Mouse (Mus musculus) ES-E14 (cell line): ENCODE measurements around the gene Stc2. TPM values are rescaled to one million over a fixed set of nuclear protein-coding genes. Genes with fewer than 3 reads are reported as not detected.

ENCODE experiments used
- DNase-seq: peaks from one replicate; pipeline ENCODE4 v3.0.0-alpha.2; 2013; ENCODE audit warnings: low read depth, low spot score
- H3K27ac ChIP-seq: 2 replicates; pipeline ENCODE4 v1.5.1; 2012; ENCODE audit warnings: low read depth, mild to moderate bottlenecking, low read length, moderate library complexity, mixed read lengths; ENCODE audit not compliant: poor library complexity, insufficient read depth, severe bottlenecking
- H3K36me3 ChIP-seq: 2 replicates; pipeline ENCODE4 v1.6.1; 2012; ENCODE audit warnings: mild to moderate bottlenecking, low read length, moderate library complexity, mixed read lengths; ENCODE audit not compliant: control insufficient read depth, poor library complexity, insufficient read depth, severe bottlenecking
- H3K4me1 ChIP-seq, 2 experiments: fragments of 150-350 bp in 1 of 2; sonication (generic) in 1 of 2; 2 replicates each; pipeline ENCODE4 v1.6.1; 2012; ENCODE audit warnings: low read length in 2 of 2, mild to moderate bottlenecking in 1 of 2, mixed read lengths in 1 of 2; ENCODE audit not compliant: control insufficient read depth in 2 of 2, insufficient read depth in 2 of 2, poor library complexity in 1 of 2
- H3K4me3 ChIP-seq, 2 experiments: fragments of 150-350 bp in 1 of 2; sonication (generic) in 1 of 2; 2 replicates each; pipeline ENCODE4 v1.5.1; 2012; ENCODE audit warnings: low read length in 2 of 2, low read depth in 1 of 2, mild to moderate bottlenecking in 1 of 2, mixed read lengths in 1 of 2; ENCODE audit not compliant: insufficient read depth in 1 of 2, poor library complexity in 1 of 2, severe bottlenecking in 1 of 2
- H3K9ac ChIP-seq: 2 replicates; pipeline ENCODE4 v1.6.1; 2012; ENCODE audit warnings: low read depth, mild to moderate bottlenecking, low read length, mixed read lengths; ENCODE audit not compliant: poor library complexity, insufficient read depth, severe bottlenecking
- H3K9me3 ChIP-seq: fragments of 150-350 bp; sonication (generic); 2 replicates; pipeline ENCODE4 v1.6.1; 2012; ENCODE audit warnings: low read depth, mild to moderate bottlenecking, low read length; ENCODE audit not compliant: control insufficient read depth, insufficient read depth
- CHD2 ChIP-seq: IDR thresholded peaks from 2 replicates; pipeline ENCODE4 v1.6.1; 2014; ENCODE audit warnings: mild to moderate bottlenecking, low read depth, low read length, inconsistent platforms
- HCFC1 ChIP-seq: IDR thresholded peaks from 2 replicates; pipeline ENCODE4 v1.6.1; 2012; ENCODE audit warnings: low read length, inconsistent platforms, borderline replicate concordance; ENCODE audit not compliant: insufficient read depth
- MAFK ChIP-seq: IDR thresholded peaks from 2 replicates; pipeline ENCODE4 v1.6.1; 2014; ENCODE audit warnings: mild to moderate bottlenecking, low read depth, low read length, inconsistent platforms; ENCODE audit not compliant: insufficient read depth
- ZC3H11A ChIP-seq: IDR thresholded peaks from 2 replicates; pipeline ENCODE4 v1.6.1; 2012; ENCODE audit warnings: low read depth, mild to moderate bottlenecking, inconsistent platforms, low read length, borderline replicate concordance
- ZNF384 ChIP-seq: IDR thresholded peaks from 2 replicates; pipeline ENCODE4 v1.6.1; 2012; ENCODE audit warnings: low read depth, low read length, inconsistent platforms
- in situ Hi-C, 2 experiments: fragments of 600-800 bp; cut with MboI; formaldehyde crosslinking; loops; one replicate each; pipeline ENCODE4 v1.15.1; 2025; ENCODE audit warnings: low sequenced_read_pairs in 2 of 2, inconsistent platforms in 1 of 2; ENCODE audit not compliant: unreplicated experiment in 2 of 2
- total RNA-seq: library from RNA; depleted of rRNA; stranded (reverse); fragments of 300-350 nt; gene quantifications from 2 replicates; pipeline ENCODE4 v1.2.3, GENCODE M21; 2012

Stc2 gene
- total RNA-seq, 1 experiment: 13.6 TPM

DNA sequence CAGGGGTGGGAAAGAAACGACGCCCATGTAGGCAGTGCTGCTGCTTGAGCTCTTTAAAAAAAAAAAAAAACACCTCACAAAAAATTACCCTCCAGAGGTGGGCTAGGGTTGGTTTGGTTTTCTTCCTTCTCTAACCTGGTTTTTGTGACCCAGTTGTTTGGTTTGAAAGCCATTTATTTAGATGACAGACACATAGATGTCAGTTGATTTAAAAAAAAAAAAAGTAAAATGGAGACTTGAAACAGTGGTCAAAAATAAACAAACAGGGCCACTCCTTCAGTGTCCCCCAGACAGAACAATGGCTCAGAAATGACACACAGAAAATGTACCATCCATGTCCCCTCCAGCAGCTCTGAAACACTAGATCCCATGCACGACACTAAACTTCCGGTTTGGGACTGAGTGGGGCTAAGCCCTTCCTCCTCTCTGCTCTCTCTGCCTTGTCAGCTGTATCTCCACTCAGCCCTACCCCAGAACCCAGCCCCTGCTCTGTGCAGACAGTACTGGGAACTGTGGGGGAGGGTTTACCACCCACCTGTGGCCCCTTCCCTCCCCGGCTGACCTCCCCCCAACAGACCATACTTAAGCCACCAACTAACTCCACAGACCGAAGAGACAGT lies 10.5 kb downstream of the Stc2 start:
- in situ Hi-C loops: loop anchor here in 1 of 2 experiments (25.0 kb wide), 1 partner anchor 697 kb away; no protein-coding TSS in a partner anchor
- Histone ChIP-seq H3K4me1 (no peaks in the 10 kb centered on the region), H3K9ac (no peak overlapping the region), H3K9me3 (no peaks in the 10 kb centered on the region), H3K4me3 (no peak overlapping the region), H3K36me3 (no peaks in the 10 kb centered on the region; the same call in 1 of the 2 replicates), H3K27ac (no peak overlapping the region)
- DNase-seq: no peak
- no peak for TF ChIP-seq HCFC1
- TF ChIP-seq MAFK: no peak
- TF ChIP-seq CHD2: no peak
- no peak for TF ChIP-seq ZC3H11A
- TF ChIP-seq ZNF384: no peak

DNA sequence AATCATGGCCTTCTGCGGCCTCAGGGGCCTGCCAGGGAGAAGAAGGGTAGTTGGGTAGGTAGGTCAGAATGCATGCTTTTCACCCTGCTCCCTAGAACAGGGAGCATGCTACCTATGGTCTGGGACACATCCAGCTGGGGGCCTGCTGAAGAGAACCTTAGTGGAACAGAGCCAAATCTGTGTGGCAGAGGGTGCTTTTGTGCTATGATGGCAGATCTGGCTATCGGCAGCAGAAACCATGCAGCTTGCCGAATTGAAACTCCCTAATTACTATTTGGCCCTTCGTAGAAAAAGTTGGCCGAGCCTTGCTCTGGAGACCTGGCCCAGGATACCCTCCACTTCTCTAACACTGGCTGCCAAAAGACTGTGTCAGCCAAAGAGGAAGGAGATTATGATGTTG lies 11.4 kb downstream of the Stc2 start:
- in situ Hi-C loops: loop anchor here in 1 of 2 experiments (25.0 kb wide), 1 partner anchor 696 kb away; no protein-coding TSS in a partner anchor

DNA sequence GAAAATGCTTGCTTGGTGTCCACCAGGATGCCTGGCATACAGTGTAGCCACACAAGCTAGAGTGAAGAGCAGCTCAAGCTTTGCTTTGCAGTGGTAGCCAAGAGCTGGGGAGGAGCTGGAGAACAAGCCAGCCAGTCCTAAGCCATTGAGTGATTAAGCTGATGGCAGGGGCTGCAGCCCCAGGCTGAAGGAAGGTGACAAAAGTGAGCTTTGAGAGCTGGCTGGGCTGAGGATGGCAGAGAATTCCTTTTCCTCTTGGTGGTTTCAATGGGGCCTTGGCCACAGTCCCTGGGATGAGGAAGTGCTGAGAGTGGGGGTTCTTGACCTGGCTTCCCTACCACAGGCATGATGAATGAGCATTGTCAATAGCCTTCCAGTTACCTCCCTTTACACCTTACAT lies 13.0 kb downstream of the Stc2 start:
- Histone ChIP-seq H3K4me3 (no peak overlapping the region), H3K36me3 (no peaks in the 10 kb centered on the region; the same call in 1 of the 2 replicates), H3K27ac (no peak overlapping the region), H3K9ac (no peak overlapping the region), H3K4me1 (no peaks in the 10 kb centered on the region), H3K9me3 (no peaks in the 10 kb centered on the region)
- no peak for DNase-seq
- TF ChIP-seq CHD2: no peak
- no peak for TF ChIP-seq MAFK
- TF ChIP-seq HCFC1: no peak
- TF ChIP-seq ZC3H11A: no peak
- TF ChIP-seq ZNF384: no peak
- in situ Hi-C loops: loop anchor here in 1 of 2 experiments (25.0 kb wide), 1 partner anchor 695 kb away; no protein-coding TSS in a partner anchor

More for the DNA sequence above, 11.4 kb downstream of the Stc2 start:
- Histone ChIP-seq H3K4me1 (no peaks in the 10 kb centered on the region), H3K9me3 (no peaks in the 10 kb centered on the region), H3K36me3 (no peaks in the 10 kb centered on the region; the same call in 1 of the 2 replicates), H3K4me3 (no peak overlapping the region), H3K27ac (no peak overlapping the region), H3K9ac (no peak overlapping the region)
- TF ChIP-seq ZC3H11A (no peak), MAFK (no peak), HCFC1 (no peak), CHD2 (no peak), ZNF384 (no peak)
- no peak for DNase-seq

DNA sequence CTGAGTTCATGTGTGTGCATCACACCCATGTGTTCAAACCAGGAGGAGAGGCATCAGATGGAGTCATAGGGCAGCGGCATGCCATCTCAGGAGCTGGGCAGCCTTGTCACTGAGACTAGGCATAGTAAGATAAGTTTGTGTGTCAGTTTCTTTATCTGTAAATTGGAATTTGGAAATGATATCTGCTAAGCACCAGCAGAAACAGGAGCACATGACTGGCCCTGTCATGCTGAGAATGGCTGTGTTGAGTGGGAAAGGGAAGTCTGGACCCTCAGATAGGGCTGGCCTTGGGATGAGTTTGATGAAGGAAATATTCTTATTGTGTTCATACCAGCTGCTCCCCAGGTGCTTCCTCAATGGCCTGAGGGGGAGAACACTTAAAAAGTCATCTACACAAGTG lies 14.1 kb downstream of the Stc2 start:
- in situ Hi-C loops: loop anchor here in 1 of 2 experiments (25.0 kb wide), 1 partner anchor 693 kb away; no protein-coding TSS in a partner anchor
- Histone ChIP-seq H3K9ac (no peak overlapping the region), H3K36me3 (no peaks in the 10 kb centered on the region; the same call in 1 of the 2 replicates), H3K27ac (no peak overlapping the region), H3K4me1 (no peaks in the 10 kb centered on the region), H3K4me3 (no peak overlapping the region), H3K9me3 (no peaks in the 10 kb centered on the region)
- no peak for DNase-seq
- TF ChIP-seq CHD2 (no peak), ZNF384 (no peak), MAFK (no peak), HCFC1 (no peak)
